Mouse (Mus musculus) c-Kit-positive CD71-negative TER-119-negative erythroid progenitor cells, embryonic 14.5 days (primary cell): Measurements from ENCODE around the gene Uck2.

ENCODE experiments used
- DNase-seq: peaks from one replicate; pipeline ENCODE4 v3.0.0-alpha.2; 2013; ENCODE audit warnings: low read depth

Gene Uck2

DNA sequence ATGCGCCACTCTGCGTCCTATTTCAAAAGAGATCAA is at the start of gene Uck2:
Gene Uck2 (minus strand): TSS at position 1 of the 36 bp plus-strand sequence.
- DNase-seq = no peak

DNA sequence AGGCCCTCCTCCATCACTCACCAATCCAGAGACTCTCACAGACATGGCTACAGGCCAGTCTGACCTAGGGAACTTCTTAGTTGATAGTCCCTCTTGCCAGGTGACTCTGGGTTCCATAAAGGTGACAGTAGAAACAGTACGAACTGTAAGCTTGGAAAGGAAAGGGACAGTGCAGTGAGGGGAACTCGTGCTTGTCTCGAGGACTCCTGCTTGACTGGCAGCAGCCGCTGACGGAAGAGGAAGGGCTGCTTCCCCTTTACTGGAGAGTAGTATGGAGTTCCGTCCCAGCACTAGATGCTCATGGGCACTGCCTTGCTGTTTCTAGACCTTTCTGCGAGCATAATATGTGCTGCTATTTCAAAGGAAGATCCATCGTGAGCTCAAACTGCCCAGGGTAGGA is 46.0 kb upstream of the Uck2 start:
- DNase-seq = no peak

DNA sequence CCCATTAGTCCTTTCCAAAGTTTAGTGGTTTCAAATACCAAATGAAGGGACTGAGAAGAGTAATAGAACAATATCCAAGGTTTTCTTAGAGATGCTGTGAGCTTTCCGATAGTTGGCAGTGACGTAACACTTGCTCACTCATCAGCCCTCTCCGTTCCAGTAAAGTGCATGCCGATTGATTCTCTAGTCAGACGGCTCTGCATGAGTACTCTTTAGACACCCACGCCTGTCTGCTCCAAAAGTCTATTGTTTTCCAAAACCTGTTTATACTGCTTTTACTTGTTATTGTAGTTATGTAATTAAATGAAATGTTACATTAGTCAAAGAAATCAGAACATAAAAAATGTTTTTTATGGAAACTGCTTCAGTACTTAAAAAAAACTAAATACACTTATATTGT is 43.7 kb upstream of the Uck2 start:
- DNase-seq = no peak

DNA sequence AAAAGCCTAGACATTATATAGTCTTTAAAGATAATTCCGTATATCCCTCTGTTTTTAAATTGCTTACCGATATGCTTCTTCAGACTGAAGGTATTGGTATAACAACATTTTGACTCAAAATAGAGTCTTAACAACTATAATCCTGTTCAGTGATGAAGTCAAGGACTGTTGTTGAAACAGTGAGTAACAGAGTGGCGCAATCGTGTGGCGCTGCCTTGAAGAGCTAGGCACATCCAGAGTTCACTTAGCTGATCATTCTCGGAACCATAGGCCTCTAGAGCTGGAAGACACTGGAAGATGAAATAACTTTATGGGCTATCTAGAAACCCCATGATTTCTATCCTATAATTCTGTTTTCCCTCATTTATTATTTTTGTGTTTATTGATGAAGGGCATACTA is 36.6 kb upstream of the Uck2 start:
- DNase-seq = no peak

DNA sequence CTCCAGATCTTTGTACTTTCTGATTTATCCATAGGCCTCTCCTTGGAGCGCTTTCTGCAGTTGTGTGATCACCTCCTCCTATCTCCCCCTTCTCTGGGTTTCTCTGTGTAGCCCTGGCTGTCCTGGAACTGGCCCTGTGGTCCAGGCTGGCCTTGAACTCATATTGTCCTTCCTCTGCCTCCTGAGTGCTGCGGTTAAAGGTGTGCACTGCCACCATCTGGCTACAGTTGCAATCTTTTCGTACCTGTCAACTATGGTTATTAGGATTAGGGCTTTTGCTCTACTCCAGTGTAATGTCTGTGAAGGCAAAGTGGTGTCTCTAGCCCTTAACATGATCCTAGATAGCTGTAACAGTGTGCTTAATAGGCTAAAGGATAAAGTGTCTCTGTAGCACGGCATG is 28.1 kb upstream of the Uck2 start:
- DNase-seq = no peak

DNA sequence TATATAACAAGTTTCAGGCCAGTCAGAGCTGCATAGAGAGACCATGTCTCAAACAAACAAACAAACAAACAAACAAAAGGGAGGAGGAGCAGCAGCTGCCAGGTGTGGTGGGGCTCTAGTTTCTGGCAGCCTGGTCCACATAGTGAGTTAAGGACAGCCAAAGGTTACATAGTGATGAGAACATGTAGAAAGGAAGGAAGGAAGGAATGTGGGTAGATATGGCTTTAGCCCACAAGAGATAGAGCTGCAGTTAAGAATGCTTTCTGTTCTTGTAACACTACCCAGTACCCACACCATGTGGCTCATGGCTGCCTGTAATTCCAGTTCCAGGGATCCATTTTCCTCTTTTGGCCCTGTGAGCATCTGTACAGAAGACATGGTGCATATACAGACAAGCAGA is 27.2 kb upstream of the Uck2 start:
- DNase-seq = no peak

DNA sequence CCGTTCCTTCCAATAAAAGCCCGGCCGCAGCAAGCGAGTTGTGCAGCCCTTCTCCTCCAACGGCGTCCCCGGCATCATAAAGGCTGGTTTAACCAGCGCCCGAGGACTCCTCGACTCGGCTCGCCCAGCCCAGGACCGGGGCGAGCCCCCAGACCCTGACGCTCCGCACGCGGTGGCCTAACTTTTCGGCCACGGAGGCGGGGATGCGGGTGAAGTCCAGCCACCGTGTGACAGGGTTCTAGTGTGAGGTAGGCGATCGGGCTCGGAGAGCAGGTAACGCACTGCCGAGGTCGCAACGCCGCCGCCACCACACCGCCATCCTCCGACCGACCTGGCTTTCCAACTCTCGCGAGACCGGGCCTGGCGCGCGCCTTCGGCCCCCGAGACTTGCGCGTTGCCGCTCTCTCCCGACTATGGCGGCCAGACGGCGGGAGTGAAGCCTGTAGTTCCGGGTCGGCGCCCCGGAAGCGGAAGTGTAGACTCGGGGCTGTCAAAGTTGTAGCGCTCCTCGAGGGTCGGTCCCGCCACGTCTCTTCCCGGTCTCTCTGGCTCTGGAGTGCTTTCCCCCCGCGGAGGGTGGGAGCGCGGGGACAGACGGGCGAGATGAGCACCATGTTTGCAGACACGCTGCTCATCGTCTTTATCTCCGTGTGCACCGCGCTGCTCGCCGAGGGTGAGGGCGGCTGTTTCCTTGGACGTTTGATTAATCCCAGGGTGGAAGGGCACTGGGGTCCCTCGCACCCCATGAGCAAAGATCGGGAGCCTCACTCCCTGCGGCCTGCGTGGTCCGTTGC is 23.3 kb upstream of the Uck2 start, which contains the start of gene Tmco1:
Gene Tmco1 (plus strand): TSS at position 118 of the 794 bp plus-strand sequence.
- peak; percentile 96 for DNase-seq

DNA sequence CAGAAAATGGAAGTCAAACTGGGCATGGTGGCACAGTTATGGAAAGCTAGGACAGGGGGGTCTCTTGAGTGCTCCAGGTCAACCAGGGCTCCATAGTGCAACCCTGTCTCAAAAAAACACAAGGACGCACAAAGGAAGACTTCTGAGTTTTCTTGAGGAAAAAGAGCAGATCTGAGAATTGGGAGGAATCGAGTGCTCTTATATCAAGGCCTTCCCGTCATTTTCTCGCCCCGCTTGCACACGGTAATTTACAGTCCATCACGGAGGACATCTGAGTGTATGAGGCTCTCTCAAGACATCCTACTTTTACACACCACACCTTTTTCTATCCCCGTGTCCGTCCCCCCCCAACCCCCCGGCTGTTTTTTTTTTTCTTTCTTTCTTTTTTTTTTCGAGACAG is 22.6 kb upstream of the Uck2 start:
- no peak for DNase-seq

DNA sequence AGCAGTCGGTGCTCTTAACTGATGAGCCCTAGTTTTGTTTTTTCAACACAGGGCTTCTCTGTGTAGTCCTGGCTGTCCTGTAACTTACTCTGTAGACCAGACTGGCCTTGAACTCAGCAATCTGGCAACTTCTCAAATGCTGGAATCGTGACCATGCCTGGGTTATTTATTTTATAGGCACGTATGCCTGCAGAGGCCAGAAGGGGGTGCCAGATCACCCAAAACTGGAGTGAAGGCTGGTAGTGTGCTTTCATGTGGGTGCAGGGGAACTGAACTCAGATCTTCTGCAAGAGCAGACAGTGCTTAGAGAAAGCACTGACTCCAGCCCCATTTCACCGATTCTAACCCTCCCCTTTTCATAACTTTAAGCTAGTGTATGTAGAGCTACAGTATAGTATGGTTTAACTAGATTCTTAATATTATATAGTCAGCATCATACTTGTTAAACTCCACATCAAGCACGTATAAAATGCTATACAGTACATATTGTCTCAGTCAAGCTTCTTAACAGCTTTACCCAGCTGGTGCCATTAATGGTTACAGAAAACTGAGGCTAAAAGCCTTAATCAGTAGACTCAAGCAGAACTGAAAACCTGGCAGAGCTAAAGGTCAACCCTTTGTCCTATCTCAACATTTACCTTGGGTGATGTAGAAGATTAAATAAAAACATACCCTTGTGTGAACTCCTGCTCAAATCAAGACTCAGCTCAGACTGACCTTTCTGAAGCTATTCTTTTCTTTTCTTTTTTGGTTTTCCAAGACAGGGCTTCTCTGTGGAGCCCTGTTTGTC is 21.5 kb upstream of the Uck2 start:
- peak; percentile 46 for DNase-seq

DNA sequence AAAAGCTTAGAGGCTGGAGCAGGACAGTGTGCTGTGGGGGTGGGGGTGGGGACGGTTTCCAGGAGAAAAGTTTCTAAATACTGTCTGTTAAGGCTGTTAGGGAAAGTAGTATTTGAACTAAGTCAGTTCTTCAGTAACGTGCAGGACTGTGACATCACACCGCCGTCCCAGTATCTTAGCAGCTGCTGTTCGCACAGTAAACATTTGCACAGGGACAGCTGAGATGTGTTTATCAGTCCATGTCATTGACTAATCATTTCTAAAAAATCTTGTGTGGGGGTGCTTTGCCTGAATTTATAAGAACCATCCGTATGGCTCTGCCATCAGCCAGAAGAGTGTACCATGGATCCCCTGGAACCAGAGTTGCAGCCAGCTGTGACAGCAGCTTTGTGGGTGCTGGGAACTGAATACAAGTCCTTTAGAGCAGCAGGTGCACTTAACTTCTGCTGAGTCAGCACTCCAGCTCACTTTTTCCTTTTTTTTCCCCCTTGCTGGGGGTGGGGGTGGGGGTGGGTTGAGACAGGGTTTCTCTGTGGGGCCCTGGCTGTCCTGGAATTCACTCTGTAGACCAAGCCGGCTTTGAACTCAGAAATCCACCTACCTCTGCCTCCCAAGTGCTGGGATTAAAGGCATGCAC is 20.5 kb upstream of the Uck2 start:
- DNase-seq = no peak

DNA sequence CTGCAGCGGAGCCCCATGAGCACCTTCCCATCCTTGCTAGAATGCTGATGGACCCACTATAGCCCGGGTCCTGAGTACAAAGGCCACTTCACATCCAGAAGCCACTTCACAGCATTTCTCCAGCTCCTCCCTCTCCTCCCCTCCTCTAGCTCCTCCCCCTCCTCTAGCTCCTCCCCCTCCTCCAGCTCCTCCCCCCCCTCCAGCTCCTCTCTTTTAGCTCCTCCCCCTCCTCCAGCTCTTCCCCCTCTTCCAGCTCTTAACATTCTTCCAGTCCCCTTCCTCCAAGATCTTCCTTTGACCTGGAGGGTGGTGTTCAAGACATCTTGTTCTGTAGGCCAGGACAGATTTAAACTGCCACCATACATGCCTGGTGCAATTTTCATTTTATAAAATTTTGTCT is 15.0 kb upstream of the Uck2 start:
- no peak for DNase-seq

DNA sequence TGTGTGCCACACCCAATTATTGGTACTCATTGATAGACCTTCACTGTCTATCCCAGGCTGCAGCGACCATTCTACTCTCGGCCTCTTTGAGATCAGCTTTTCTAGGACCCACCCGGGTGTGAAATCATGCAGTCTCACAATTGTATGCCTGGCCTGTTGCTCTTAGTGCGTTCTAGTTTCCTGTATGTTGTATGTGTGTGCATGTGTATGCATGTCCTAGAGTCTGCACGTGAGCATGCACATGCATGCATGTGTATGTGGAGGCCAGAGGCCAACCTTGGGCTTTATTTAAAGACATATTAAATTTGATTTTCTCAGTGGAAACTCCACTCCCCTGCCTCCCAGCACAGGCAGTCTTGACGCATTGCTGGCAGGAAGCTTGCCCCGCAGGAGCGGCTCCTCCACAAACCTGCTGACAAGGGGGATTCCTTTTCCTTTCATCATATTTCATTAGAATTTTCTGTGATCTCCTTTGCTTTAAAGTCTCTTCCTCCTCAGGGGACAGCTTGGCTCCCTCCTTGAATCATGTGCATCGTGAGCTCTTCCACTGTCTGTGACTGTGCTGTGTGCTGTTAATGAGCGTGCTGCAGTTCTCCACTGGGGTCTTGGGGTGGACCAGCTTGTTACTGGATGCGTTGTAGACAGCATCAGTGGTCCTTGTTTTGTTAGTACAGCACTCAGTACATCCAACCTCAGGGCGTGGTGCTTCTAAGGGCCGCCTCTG is 10.7 kb upstream of the Uck2 start:
- no peak for DNase-seq

DNA sequence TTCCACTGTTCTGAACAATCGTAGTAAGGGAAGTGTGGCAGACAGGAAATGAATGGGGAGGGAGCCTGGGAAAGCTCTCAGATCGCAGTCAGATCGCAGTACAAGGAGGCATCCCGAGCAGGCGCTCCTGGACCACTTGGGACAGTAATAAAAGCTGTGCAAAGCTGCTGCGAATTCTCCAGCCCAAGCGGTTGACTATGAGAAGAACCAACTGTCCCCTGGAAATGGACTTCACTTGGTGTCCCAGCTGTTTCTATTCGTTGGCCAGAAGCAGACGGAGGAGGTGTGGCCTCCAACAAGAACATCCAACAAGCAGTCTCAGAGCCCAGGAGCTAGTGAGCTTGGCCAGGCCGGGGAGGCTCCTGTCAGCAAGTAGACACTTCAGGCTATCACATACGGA is 7.3 kb upstream of the Uck2 start:
- DNase-seq = no peak

DNA sequence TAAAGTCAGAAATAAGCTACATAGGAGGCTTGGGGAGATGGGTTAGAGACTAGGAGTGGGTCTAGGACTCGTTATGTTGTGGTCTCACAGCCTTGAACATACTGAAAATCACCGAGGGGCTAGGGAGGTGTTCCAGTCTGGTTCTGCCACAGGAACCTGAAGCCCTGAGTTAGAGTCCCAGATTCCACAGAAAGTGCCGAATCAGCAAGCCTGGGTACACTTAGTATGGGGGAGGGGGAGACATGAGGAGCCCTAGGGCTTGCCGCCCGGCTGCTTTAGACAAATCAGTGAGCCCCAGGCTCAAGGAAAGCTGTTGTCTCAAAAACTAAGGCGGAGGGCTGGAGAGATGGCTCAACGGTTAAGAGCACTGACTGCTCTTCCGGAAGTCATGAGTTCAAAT is 6.5 kb upstream of the Uck2 start:
- no peak for DNase-seq

DNA sequence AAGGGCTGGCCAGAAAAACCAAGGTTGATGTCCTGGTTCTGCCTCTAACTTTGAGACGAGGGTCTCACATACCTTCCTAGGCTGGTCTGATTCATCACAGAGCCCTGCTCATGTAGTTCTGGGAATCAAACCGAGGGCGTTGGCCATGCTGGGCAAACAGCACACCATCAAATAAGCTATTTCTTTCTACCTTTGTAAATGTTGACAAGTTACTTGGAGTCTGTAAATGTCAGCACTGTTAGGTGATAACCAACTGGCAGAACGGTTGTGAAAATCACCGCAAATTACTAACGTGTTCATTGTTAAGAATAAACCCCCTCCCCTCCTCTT is 5.1 kb upstream of the Uck2 start:
- DNase-seq = no peak

DNA sequence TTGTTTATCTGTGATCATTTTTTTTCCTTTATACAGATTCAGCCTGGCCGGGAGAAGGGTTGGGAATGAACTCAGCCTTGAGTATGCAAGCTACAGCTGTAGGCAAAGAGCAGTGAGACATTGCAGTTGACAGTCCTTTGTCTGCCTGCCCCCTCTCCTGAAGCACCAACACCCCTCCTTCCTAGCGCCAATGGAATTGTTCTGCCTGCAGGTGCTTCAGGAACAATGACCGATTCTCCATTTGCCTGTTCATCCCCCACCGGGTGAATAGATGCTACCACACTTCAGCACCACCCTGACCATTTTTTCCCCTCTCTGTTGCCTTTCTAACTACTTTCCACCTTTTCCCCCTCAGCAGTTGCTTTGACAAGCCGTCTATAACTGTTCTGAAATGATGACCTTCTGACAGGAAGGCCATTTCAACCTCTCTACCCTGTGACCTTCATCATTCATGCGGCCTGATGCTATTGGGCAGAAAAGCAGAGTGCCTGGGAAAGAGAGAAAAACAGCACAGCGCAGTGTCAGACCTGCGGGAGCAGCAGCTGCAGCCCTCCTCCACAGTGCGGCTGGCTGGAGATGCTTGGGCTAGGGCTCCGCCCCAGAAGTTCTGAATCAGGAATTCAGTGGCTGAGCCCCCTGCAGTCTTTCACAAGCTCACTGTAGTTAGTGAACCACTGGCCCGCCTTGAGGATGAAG is 4.6 kb upstream of the Uck2 start:
- DNase-seq = no peak

DNA sequence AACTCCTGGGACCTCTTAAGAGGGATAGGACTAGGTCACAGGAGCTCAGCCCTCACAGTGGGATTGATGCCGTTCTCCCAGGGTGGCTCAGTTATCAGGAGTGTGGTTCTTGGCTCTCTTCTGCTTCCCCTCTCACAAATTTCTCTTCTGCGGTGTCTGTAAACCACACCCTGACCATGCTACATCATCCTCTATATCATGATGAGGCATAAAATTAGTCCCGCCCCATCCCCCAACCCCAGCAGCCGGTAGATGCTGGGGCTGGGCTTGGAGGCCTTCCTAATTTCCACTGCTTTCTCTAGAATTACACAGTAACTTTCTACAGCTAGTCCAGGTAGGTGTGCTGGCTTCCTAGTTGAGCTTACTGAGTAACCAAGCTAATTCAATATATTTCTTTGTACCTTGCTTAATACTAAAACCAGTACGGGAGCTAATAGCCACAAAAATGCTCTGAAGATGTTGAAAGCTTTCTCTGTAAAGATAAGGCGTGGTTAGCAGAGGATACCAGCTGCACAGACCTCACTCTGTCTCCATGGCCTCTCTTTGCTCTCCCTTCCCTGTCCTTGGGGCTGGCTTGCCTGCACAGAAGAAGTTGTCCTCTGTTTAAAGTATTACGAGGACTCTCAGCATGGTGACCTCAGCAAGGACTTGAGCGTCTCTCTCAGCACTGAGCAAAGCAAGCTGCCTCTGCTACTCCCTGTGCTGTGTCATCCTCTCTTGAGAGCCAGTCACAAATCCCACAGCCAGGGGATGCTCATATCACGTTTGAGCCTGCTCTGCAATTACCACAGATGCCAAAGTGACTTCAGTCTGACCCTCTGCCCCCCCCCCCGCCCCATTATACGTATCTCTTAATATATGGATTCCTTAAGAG is 3.8 kb upstream of the Uck2 start:
- peak; percentile 58 for DNase-seq

DNA sequence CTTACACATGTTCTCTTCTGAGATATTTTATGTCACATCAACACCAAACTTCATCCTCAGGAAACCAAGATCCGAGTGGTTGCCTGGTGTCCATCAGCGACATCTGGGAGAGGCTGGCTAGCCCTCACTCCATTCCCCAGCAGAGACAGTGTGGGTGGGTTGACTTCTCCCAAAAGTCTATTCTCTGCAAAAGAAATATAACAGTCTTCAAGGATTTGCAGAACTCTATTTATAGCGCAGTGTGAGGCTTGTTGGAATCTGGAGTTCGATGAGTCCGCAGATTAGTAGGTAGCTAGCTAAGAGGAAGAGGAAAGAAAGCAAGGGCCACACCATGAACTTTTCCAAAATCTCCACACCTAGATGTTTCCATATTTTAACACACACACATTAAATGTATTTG is 2.0 kb upstream of the Uck2 start:
- DNase-seq = no peak

DNA sequence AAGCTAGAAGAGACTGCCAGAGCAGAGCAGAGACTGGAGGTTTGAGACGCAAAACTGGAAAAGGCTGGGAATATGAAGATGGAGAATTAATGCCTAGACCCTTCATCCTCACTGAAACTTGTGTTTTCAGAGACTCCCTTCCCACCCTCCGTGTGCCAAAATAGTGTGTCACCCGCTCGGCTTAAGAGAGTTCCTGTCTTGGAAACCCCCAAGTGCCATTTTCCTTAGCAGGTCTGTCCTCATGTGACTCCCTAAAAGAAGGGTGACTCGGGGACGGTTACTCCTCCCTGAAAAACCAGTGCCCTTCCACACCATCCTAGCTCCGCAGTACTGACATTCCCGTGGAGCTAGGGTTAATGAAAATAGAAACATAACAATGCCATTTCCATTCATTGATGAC is 236 bp upstream of the Uck2 start:
- DNase-seq = no peak

DNA sequence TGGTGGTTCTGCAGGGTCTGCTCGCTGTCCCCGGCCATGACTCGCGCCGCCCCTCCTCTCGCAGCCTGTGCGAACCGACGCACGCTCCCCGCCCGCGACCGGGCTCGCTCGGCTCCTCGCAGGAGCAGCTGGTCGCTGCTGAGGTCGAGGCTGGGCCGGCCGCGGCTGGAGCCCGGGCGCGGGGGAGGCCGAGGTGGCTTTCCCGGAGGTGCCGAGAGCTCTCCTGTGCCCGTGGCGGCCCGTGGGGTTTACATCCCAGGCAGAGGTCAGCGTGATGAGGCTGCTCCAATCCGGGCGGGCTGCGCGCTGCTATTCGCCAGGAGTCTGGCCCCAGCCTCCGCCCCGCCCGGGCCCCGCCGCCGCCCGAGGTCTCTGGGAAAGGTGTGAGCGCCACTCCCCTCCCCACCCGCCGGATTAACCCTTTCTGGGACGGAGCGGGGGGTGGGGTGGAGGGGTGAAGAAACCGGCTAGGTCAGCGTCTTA is 242 bp downstream of the Uck2 start:
- DNase-seq = peak; percentile 72

DNA sequence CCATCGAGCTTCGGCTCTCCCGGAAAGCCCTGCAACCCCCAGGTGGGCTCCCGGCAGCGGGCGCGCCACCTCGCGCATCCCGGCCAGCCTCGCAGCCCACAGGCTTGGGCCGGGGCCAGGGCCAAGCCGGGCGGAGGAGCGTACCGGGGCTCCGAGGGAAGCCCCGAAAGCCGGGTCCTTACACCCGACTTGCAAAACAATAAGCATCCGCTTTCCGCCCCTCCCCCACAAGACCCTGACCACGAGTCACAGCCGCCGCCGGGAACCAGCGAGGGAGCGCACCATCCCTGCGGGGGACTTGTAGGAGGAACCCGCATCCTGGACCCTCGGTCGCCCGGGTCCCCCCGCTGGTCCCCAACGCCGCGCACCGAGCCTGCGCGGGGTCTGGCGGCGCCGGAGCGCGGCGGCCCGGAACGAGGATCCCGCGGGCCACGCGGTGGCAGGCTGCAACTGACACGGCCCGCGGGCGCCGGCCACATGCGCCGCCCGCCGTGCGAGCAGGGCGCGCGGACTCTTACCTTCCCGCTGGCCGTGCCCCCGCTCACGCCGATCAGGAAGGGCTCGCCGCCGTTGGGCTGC is 773 bp downstream of the Uck2 start:
- DNase-seq = peak; percentile 43
